Mouse (Mus musculus): ENCODE results near the gene Mansc4.

Gene Mansc4

GRCm38 (mm10) chr6:147086594-147087225, at the start of gene Mansc4:
TSS of gene Mansc4 (minus strand) at chr6:147087032.
- peak; percentile 46 for DNase-seq (ENCODE audit: low read depth, low spot score)

GRCm38 (mm10) chr6:147127239-147127638, 40.4 kb upstream of the Mansc4 start:
- DNase-seq (ENCODE audit: low read depth, low spot score): no peak

GRCm38 (mm10) chr6:147121320-147121719, 34.5 kb upstream of the Mansc4 start:
- no peak for DNase-seq (ENCODE audit: low read depth, low spot score)

DNA sequence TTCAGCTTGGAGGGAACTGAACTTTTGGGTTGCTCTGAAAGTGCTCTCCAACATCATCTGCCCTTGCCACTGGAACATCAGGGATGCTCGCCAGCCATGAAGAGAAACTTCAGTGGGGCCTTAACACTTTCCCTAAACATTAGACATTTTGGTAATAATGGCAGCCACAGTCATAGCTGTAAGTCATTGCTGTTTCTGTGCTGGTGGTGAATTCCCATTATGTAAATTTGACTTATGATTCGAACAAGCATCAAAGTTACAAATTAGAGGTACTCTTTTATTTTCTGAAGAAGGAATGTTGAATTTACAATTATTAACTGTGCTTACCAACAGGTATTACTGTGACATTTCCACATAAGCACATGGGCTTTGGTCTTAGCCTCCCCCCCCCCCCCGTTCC, 31.4 kb upstream of the Mansc4 start:
- no peak for DNase-seq (ENCODE audit: low read depth, low spot score)

- no peak for DNase-seq (ENCODE audit: low read depth, low spot score)
These were observed 30.9 kb upstream of the Mansc4 start for GRCm38 (mm10) chr6:147117764-147118163.

DNA sequence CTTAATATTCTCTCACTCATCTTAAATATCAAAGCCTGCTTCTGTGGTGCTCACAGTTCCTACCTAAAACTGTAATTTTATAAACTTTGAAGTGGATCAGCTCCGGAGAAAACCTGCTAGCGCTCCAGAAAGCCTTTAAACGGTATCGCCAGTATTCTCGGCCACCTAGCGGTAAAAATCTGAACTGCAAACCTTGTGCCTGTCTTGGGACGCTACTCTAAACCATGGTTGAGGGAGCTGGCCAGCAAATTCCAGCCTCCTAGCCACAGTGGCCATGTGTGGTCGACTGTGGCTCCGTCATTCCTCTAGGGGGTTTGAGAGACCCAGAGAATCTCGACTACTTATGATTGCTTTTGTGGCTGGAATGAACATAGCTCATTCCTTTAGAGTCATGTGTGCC, 29.7 kb upstream of the Mansc4 start:
- peak; percentile 92 for DNase-seq (ENCODE audit: low read depth, low spot score)

DNA sequence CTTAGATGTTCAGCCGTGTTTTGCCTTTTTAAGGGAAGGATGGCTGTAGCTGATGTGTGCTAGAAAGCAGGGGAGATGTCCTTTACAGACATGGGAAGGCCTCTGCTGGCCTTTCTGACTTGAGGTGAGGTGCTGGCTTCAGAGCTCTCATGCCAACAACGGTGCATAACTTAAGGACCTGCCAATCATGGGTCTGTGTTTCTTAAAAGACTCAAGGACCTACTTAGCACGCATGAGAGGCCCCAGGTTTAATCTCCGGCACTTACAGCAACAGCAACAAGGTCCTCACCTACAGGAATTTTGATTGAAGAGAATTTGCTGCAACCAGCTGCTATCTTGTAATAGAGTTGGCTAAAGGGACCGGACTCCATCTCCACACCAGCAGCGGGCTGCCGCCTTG, 22.5 kb upstream of the Mansc4 start:
- no peak for DNase-seq (ENCODE audit: low read depth, low spot score)

DNA sequence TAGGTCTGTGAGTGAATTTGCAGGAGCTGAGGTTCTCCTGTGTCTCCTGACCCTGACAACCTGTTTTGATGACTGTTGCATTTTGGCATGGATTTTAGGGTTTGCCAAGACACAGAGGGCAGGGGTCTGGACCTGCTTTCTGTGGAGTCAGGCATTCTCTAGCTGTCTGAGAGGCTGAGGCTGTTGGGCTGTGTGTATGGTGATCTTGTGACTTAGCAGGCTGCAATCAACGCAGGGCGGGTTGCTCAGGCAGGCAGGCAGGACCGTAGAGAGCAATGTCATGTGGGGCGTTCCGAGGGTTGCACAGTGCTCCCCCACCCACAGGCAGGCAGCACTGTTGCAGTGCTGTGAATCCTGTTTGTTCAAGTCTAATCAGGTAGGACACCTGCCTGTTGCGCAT, 19.9 kb upstream of the Mansc4 start:
- DNase-seq (ENCODE audit: low read depth, low spot score): no peak

DNA sequence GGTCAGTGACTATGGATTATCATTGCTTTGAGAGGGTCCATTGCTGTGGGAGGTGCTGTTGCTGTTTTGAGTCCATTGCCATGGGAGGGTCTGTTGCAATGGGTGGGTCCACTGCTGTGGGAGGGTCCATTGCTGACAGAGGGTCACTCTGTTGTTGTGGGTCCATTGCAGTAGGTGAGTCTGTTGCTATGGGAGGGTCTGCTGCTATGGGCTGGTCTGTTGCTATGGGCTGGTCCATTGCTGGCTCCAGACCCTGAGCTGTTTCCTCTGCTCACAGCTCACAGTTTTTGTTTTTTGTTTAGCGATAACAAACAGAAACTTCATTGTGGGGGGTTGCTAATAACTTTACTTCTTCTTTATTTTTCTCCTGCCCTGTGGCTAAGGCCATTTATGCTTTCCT, 18.7 kb upstream of the Mansc4 start:
- DNase-seq (ENCODE audit: low read depth, low spot score): no peak

DNA sequence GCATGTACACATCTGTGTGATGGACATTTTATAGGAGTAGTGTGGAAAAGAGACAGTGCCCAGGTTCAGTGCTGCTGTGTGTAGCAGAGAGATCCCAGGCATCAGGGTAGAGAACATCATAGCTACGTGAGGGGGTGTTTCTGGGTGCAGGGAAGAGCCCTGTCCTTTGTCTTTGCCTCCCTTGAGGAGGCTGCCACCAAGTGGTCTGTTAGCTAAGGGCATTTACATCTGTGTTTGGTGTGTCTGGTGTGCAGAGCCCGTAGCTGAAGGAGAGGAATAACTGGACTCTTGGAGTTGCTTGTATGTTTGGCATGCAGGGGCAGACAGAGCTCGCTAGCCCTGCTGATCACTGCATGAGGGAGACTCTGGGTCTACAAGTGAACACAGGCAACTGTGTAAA, 15.5 kb upstream of the Mansc4 start:
- no peak for DNase-seq (ENCODE audit: low read depth, low spot score)

DNA sequence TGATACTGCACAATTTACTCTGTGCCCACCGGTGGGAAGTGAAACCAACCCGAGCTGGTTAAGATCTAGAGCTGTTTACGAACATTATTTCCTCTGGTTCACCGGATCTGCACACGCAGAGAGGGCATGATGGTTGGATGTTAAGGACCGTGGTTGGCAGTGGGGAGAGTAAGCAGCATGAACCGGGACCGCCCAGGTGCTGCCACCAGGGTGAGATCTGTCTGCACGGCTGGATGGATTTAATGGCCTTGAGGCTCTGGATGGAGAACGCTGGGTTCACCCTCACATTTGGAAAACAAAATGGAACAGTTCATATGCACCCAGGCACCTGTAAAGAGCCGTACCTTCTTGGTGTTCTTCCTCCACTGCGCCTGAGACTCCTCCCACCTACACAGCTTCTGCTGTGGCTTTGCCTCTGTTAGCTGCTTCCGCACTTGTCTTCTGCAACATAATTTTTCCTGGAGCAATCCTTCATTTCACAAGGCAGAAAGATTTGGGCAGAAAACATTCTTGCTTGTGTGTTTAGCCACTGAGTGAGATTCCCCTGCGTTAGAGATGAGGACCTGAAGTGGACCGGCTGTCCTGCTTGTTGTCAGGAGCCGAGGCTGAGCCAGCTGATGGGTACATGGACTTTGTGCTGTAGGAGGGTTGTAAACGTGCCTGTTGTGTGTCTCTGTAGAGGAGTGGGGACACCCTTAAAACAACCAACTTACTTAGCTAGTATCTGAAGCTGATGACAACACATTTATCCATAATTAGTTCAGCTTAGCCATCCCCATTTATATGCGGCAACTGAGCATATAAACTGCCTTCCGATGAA, 12.8 kb upstream of the Mansc4 start:
- DNase-seq (ENCODE audit: low read depth, low spot score): no peak

- no peak for DNase-seq (ENCODE audit: low read depth, low spot score)
These were observed 10.6 kb upstream of the Mansc4 start for GRCm38 (mm10) chr6:147097346-147097929.

- DNase-seq (ENCODE audit: low read depth, low spot score): no peak
These were observed 10.1 kb upstream of the Mansc4 start for GRCm38 (mm10) chr6:147096934-147097333.

DNA sequence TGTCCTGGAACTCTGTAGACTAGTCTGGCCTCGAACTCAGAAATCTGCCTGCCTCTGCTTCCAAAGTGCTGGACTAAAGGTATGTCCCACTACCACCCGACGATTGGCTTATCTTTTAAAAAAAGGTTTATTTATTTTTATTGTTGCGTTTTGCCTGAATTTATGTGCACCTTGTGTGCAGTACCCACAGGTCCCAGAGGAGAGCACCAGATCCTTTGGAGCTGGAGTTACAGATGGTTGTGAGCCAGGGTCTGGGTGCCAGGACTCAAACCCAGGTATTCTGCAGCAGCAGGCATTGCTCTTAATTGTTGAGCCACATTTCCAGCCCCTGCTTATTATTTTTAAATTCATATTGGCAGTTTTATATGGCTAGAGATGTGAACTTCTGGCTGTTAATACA, 9.3 kb upstream of the Mansc4 start:
- no peak for DNase-seq (ENCODE audit: low read depth, low spot score)

DNA sequence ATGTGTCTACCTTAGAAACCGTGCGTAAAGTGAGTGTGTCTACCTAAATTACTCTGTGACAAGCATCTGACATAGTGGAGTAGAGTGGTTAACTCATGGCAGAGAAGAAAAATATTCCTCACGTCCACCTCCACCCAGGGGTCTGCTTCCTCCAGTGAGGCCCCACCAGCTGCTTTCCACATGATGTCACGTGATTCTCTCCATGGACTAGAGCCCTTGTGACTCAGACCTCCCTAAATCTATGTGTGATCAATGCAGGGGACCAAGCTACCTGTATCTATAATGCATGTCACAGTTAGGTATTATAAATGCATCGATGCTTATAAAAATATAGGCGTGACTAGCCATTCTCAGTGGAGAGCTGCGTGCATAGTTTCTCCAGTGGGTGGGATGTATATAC, 7.9 kb upstream of the Mansc4 start:
- no peak for DNase-seq (ENCODE audit: low read depth, low spot score)

- no peak for DNase-seq (ENCODE audit: low read depth, low spot score)
These were observed 5.3 kb upstream of the Mansc4 start for GRCm38 (mm10) chr6:147092136-147092535.

DNA sequence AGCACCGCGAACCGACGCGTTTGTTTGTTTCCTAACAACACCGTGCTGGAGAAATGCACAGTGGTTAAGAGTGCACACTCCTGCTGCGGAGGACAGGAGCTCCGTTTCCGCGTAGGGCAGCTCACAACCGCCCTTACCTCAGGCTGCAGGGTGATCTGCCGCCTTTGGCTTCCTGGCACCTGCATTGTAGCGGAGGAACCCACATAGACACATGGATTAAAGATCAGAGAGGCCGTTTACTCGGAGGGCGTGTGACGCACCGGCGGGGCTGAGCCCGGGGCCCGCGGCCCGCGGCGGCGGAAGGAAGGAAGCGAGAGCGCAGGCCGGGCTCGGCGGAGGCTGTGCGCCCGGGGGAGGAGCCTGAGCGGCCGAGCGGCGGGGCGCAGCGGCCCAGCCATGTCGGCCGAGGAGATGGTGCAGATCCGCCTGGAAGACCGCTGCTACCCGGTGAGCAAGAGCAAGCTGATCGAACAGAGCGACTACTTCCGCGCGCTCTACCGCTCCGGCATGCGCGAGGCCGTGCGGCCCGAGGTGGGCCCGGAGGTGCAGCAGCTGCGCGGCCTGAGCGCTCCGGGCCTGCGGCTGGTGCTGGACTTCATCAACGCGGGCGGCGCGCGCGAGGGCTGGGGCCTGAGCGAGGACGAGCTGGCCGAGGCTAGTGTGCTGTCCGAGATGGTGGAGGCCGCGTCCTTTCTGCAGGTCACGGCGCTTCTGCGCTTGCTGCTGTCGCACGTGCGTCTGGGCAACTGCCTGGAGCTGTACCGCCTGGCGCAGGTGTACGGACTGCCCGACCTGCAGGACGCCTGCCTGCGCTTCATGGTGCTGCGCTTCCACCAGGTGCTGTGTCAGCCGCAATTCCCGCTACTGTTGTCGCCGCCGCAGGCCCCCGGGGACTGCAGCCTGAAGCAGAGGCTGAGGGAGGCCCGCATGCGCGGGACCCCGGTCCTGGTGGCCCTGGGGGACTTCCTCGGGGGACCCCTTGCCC, 4.6 kb upstream of the Mansc4 start, which contains the start of gene Klhl42:
Gene Klhl42, plus strand, starts transcription at position 244 of the 985 bp plus-strand sequence.
- peak; percentile 53 for DNase-seq (ENCODE audit: low read depth, low spot score)

- no peak for DNase-seq (ENCODE audit: low read depth, low spot score)
These were observed 3.4 kb upstream of the Mansc4 start for GRCm38 (mm10) chr6:147090191-147090590.

DNA sequence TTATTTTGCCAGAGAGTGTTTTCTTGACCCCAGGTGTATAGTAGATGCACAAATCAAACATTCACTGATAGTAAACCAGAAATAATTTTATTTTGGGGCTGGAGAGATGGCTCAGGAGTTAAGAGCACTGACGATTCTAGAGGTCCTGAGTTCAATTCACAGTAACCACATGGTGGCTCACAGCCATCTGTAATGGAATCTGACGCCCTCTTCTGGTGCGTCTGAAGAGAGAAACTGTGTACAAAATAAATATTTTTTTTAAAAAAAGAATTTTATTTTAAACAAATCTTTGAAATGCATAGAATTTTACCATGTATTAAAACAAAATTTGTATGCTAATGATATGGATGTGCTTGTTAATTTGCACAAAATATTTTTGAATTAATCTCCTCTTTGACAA, 1.7 kb upstream of the Mansc4 start:
- no peak for DNase-seq (ENCODE audit: low read depth, low spot score)

- no peak for DNase-seq (ENCODE audit: low read depth, low spot score)
These were observed 904 bp upstream of the Mansc4 start for GRCm38 (mm10) chr6:147087736-147088135.

DNA sequence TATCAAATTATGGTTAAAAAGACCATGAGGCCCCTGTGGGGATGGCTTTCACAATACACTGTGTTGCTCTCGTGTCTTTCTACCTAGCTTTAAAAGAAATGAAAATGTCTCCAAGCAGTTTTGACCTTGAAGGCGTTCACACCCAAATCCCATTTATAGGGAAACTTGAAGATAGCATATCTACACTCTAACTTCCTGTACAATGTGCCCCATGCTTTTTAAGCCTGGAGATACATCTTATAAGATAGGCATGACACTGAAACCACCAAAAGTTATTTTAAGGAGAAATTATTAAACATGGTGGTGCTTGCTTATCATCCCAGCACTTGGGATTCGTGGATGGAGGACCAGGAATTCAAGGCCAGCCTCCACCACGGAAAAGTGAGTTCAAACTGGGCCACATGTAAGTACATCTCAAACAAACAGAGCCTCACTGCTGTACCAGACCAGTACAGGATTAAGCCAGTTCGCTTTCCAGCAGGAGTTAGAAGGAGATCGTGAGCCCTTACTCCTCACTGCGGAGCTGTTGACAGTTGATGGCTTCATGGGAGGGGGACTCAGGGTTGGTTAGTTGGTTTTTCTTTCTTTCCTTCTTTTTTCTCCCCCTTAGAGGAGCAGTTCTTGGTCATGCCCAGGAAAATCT, 1.3 kb downstream of the Mansc4 start:
- no peak for DNase-seq (ENCODE audit: low read depth, low spot score)
